Mouse (Mus musculus): Measurements from ENCODE around the gene Hrc.

- TF ChIP-seq POLR2A (IDR thresholded peaks at IDR 0.05; ENCODE audit: low read depth, low read length), result peak; percentile 47
- TF ChIP-seq JUN (IDR thresholded peaks at IDR 0.05; ENCODE audit: insufficient read depth, low read depth, low read length), result no peak
- peak; percentile 65; the same call in 1 of the 2 replicates for TF ChIP-seq CHD2 (IDR thresholded peaks at IDR 0.05; ENCODE audit: low read length)
- TF ChIP-seq CTCF (conservative IDR thresholded peaks at IDR 0.05 in 1 of 2, IDR thresholded peaks at IDR 0.05 in 1 of 2; ENCODE audit: low read depth in 2 of 2, low read length in 2 of 2), result peak in 1 of 2 experiments; percentile 22; a peak in 1 of 4 replicates
- no peak for TF ChIP-seq JUND (conservative IDR thresholded peaks at IDR 0.05; ENCODE audit: low read depth, low read length)
- TF ChIP-seq POLR2AphosphoS2 (IDR thresholded peaks at IDR 0.05; ENCODE audit: low read depth, low read length), result no peak
- TF ChIP-seq EP300 (IDR thresholded peaks at IDR 0.05; ENCODE audit: low read length), result no peak
- peak; percentile 99 for TF ChIP-seq CHD1 (IDR thresholded peaks at IDR 0.05; ENCODE audit: low read depth, low read length)
- TF ChIP-seq RAD21 (IDR thresholded peaks at IDR 0.05; ENCODE audit: low read depth, low read length), result no peak
- peak; percentile 45; the same call in 1 of the 2 replicates for TF ChIP-seq MEF2A (IDR thresholded peaks at IDR 0.05; ENCODE audit: borderline replicate concordance, low read depth, low read length)
Observed at GRCm38 (mm10) chr7:45339410-45340065, 4.4 kb downstream of the Hrc start.
